Mouse (Mus musculus) cerebellum, adult 2 months (tissue): ENCODE measurements at regions not wholly inside any gene's neighbourhood (a gene's known extent, or its start where the extent isn't known, plus 50 kb on each side); places are given as distances from the start of the nearest gene placed in this dataset.

Source experiments
- CTCF ChIP-seq: fragments of 200-500 bp; IDR thresholded peaks from 2 replicates; pipeline ENCODE4 v1.5.1; 2011; ENCODE audit warnings: low read depth, mild to moderate bottlenecking, control low read depth, low read length, moderate library complexity, borderline replicate concordance; ENCODE audit not compliant: insufficient read depth
- POLR2A ChIP-seq: fragments of 200-500 bp; IDR thresholded peaks from 2 replicates; pipeline ENCODE4 v1.6.1; 2011; ENCODE audit warnings: low read length, control low read depth, borderline replicate concordance; ENCODE audit not compliant: insufficient read depth

DNA sequence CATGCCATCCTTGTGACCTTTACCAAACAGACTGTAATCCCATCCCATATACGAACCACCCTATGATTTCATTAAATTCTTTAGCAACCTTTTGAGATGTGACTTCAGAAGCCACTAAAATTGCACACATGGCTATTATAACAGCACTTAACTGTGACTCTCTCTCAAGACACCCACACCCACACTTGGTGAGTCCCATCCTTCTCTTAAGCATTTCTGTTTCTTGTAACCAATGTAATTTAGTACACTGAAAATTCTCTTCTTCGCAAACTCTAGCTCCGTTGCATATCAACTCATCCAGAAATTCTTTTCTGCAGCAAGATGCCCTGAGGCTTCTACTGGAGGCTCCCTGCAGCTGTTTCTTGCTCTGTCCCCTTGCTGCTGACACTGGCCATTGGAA is 88.4 kb upstream of the Rmdn2 start:
- no peak for TF ChIP-seq POLR2A
- no peak for TF ChIP-seq CTCF
